Mouse (Mus musculus) kidney, postnatal 0 days (tissue): ENCODE measurements around the gene Sipa1l1. TPM values are rescaled to one million over a fixed set of nuclear protein-coding genes. Genes with fewer than 3 reads are reported as not detected.

Experiments used
- ATAC-seq: fragments of 200-750 bp; cut with Nextera tagmentation; replicated peaks from 2 replicates; pipeline ENCODE4 v1.8.0; 2017; ENCODE audit warnings: low read depth, moderate number of reproducible peaks, moderate TSS enrichment, moderate library complexity; ENCODE audit not compliant: low FRiP score
- DNase-seq: peaks from one replicate; pipeline ENCODE4 v3.0.0-alpha.2; 2016; ENCODE audit warnings: low spot score
- H3K27ac ChIP-seq: fragments of 300-500 bp; sonication (generic); 2 replicates; pipeline ENCODE4 v1.5.1; 2014; ENCODE audit warnings: mild to moderate bottlenecking
- H3K27me3 ChIP-seq: fragments of 300-500 bp; sonication (generic); 2 replicates; pipeline ENCODE4 v1.6.1; 2014; ENCODE audit warnings: low read length, mixed read lengths; ENCODE audit not compliant: insufficient read depth
- H3K36me3 ChIP-seq: fragments of 300-500 bp; sonication (generic); 2 replicates; pipeline ENCODE4 v1.6.1; 2014; ENCODE audit warnings: low read length, mixed read lengths; ENCODE audit not compliant: insufficient read depth
- H3K4me1 ChIP-seq: fragments of 300-500 bp; sonication (generic); replicated peaks from 2 replicates; pipeline ENCODE4 v1.6.1; 2014; ENCODE audit warnings: antibody characterized with exemption, low read length, mixed read lengths; ENCODE audit not compliant: insufficient read depth
- H3K4me2 ChIP-seq: fragments of 300-500 bp; sonication (generic); 2 replicates; pipeline ENCODE4 v1.6.1; 2014; ENCODE audit warnings: mild to moderate bottlenecking, low read length, moderate library complexity, mixed read lengths
- H3K4me3 ChIP-seq: fragments of 300-500 bp; sonication (generic); replicated peaks from 2 replicates; pipeline ENCODE4 v1.5.1; 2014; ENCODE audit warnings: low read depth, low read length
- H3K9ac ChIP-seq: fragments of 300-500 bp; sonication (generic); 2 replicates; pipeline ENCODE4 v1.6.1; 2014; ENCODE audit warnings: low read depth, low read length
- H3K9me3 ChIP-seq: fragments of 300-500 bp; sonication (generic); replicated peaks from 2 replicates; pipeline ENCODE4 v1.6.1; 2016; ENCODE audit warnings: low read length, inconsistent platforms, mixed read lengths
- CTCF ChIP-seq: IDR thresholded peaks from 2 replicates; pipeline ENCODE4 v1.5.1; 2016; ENCODE audit warnings: antibody characterized with exemption, low read depth, mild to moderate bottlenecking, moderate library complexity
- WGBS: fragments of 180-500 bp; shearing (Covaris S2); extraction: QIAGEN DNeasy Blood & Tissue Kit; methylation state at CpG from one replicate; pipeline ENCODE4 v1.1.7; 2014; 5-methylcytosine and 5-hydroxymethylcytosine counted together
- polyA plus RNA-seq: library from polyadenylated mRNA; unstranded; fragments of >200 nt; fragmentation: Nextera tagmentation; extraction: Ambion mirVana; gene quantifications from 2 replicates; pipeline ENCODE4 v1.2.1, GENCODE M21; 2015

Gene Sipa1l1
- polyA plus RNA-seq, 1 experiment from 2014 or later, result 17.3 TPM

GRCm38 (mm10) chr12:82191686-82192085 lies 22.6 kb downstream of the Sipa1l1 start:
- H3K9ac ChIP-seq, result no peak overlapping the region
- ATAC-seq (no peak), DNase-seq (no peak)
- H3K27me3 ChIP-seq, result no peaks in the 10 kb centered on the region
- 44% methylated on average over 5 of the region's 5 CpGs for WGBS
- no peak overlapping the region for H3K4me2 ChIP-seq
- H3K36me3 ChIP-seq, result no peaks in the 10 kb centered on the region
- H3K4me1 ChIP-seq, result peaks cover 25% of the 10 kb centered on the region
- no peak overlapping the region for H3K27ac ChIP-seq
- no peak for TF ChIP-seq CTCF
- no peaks in the 10 kb centered on the region for H3K9me3 ChIP-seq
- no peak overlapping the region for H3K4me3 ChIP-seq

GRCm38 (mm10) chr12:82192641-82193054 lies 23.5 kb downstream of the Sipa1l1 start:
- 77% methylated on average over 4 of the region's 4 CpGs for WGBS
- H3K9me3 ChIP-seq, result no peaks in the 10 kb centered on the region

GRCm38 (mm10) chr12:82193476-82193875 lies 24.4 kb downstream of the Sipa1l1 start:
- 66% methylated on average over 2 of the region's 2 CpGs for WGBS

More at GRCm38 (mm10) chr12:82192641-82193054, 23.5 kb downstream of the Sipa1l1 start:
- Histone ChIP-seq H3K4me3 (no peak overlapping the region), H3K27me3 (no peaks in the 10 kb centered on the region), H3K36me3 (no peaks in the 10 kb centered on the region), H3K4me2 (no peak overlapping the region), H3K9ac (no peak overlapping the region), H3K27ac (no peak overlapping the region), H3K4me1 (peaks cover 25% of the 10 kb centered on the region)
- DNase-seq (peak; percentile 15), ATAC-seq (no peak)
- TF ChIP-seq CTCF, result no peak

GRCm38 (mm10) chr12:82194919-82195318 lies 25.8 kb downstream of the Sipa1l1 start:
- Histone ChIP-seq H3K4me3 (no peak overlapping the region), H3K36me3 (no peaks in the 10 kb centered on the region), H3K9me3 (no peaks in the 10 kb centered on the region), H3K9ac (no peak overlapping the region), H3K4me2 (no peak overlapping the region), H3K27me3 (no peaks in the 10 kb centered on the region), H3K27ac (no peak overlapping the region), H3K4me1 (peaks cover 9% of the 10 kb centered on the region; the same call in 1 of the 2 replicates)
- no peak for TF ChIP-seq CTCF
- ATAC-seq, result no peak
- WGBS, result 55% methylated on average over 3 of the region's 3 CpGs
- no peak for DNase-seq

More at GRCm38 (mm10) chr12:82193476-82193875, 24.4 kb downstream of the Sipa1l1 start:
- no peaks in the 10 kb centered on the region for H3K27me3 ChIP-seq
- DNase-seq, result no peak
- H3K9me3 ChIP-seq, result no peaks in the 10 kb centered on the region
- ATAC-seq, result no peak
- H3K36me3 ChIP-seq, result no peaks in the 10 kb centered on the region
- H3K4me3 ChIP-seq, result no peak overlapping the region
- H3K27ac ChIP-seq, result no peak overlapping the region
- no peak overlapping the region for H3K9ac ChIP-seq
- no peak for TF ChIP-seq CTCF
- H3K4me2 ChIP-seq, result no peak overlapping the region
- H3K4me1 ChIP-seq, result peaks cover 22% of the 10 kb centered on the region

GRCm38 (mm10) chr12:82196213-82196612 lies 27.1 kb downstream of the Sipa1l1 start:
- no peak for TF ChIP-seq CTCF
- 90% methylated on average over 2 of the region's 2 CpGs for WGBS
- Histone ChIP-seq H3K36me3 (no peaks in the 10 kb centered on the region), H3K4me2 (no peak overlapping the region), H3K9me3 (no peaks in the 10 kb centered on the region), H3K27ac (no peak overlapping the region), H3K4me1 (0 out of 2 replicates have a peak, but pooled peaks cover 3% of the 10 kb centered on the region), H3K4me3 (no peak overlapping the region), H3K9ac (no peak overlapping the region), H3K27me3 (no peaks in the 10 kb centered on the region)
- no peak for ATAC-seq
- DNase-seq, result no peak

- H3K9ac ChIP-seq, result no peak overlapping the region
- DNase-seq, result no peak
- H3K27me3 ChIP-seq, result no peaks in the 10 kb centered on the region
- no peaks in the 10 kb centered on the region for H3K9me3 ChIP-seq
- 52% methylated on average over 7 of the region's 7 CpGs for WGBS
- 0 out of 2 replicates have a peak, but pooled peaks cover 1% of the 10 kb centered on the region for H3K4me1 ChIP-seq
- no peak for TF ChIP-seq CTCF
- H3K4me3 ChIP-seq, result no peak overlapping the region
- H3K4me2 ChIP-seq, result no peak overlapping the region
- H3K27ac ChIP-seq, result no peak overlapping the region
- no peaks in the 10 kb centered on the region for H3K36me3 ChIP-seq
- no peak for ATAC-seq
These were observed 27.6 kb downstream of the Sipa1l1 start for GRCm38 (mm10) chr12:82196615-82197146.

- Histone ChIP-seq H3K9ac (no peak overlapping the region), H3K27me3 (no peaks in the 10 kb centered on the region), H3K27ac (no peak overlapping the region), H3K4me1 (no peaks in the 10 kb centered on the region), H3K36me3 (no peaks in the 10 kb centered on the region), H3K4me3 (no peak overlapping the region), H3K9me3 (no peaks in the 10 kb centered on the region), H3K4me2 (no peak overlapping the region)
- no peak for TF ChIP-seq CTCF
- ATAC-seq (no peak), DNase-seq (no peak)
- WGBS, result 74% methylated on average over 2 of the region's 2 CpGs
These were observed 28.1 kb downstream of the Sipa1l1 start for GRCm38 (mm10) chr12:82197207-82197606.
